Mouse (Mus musculus) C2C12 (cell line): Measurements from ENCODE around the gene Ctnnd2.

ENCODE experiments used
- CEBPB ChIP-seq: IDR thresholded peaks from one replicate; pipeline ENCODE4 v1.6.1; 2011; ENCODE audit warnings: low read depth, mild to moderate bottlenecking, control low read depth, moderate library complexity
- CTCF ChIP-seq: IDR thresholded peaks from one replicate; pipeline ENCODE4 v1.5.1; 2011; ENCODE audit not compliant: control insufficient read depth, insufficient read depth, insufficient read length
- FOSL1 ChIP-seq: IDR thresholded peaks from one replicate; pipeline ENCODE4 v1.8.0; 2011; ENCODE audit warnings: mild to moderate bottlenecking, low read length; ENCODE audit not compliant: poor library complexity, insufficient read depth, severe bottlenecking
- MAX ChIP-seq: IDR thresholded peaks from one replicate; pipeline ENCODE4 v1.6.1; 2011; ENCODE audit warnings: mild to moderate bottlenecking, control low read depth
- MYOD1 ChIP-seq: IDR thresholded peaks from one replicate; pipeline ENCODE4 v1.6.1; 2011; ENCODE audit warnings: low read depth; ENCODE audit not compliant: control insufficient read depth, insufficient read length
- MYOG ChIP-seq: IDR thresholded peaks from one replicate; pipeline ENCODE4 v1.6.1; 2011; ENCODE audit not compliant: control insufficient read depth, insufficient read length; ENCODE audit errors: extremely low read depth
- USF1 ChIP-seq: IDR thresholded peaks from one replicate; pipeline ENCODE4 v1.6.1; 2011; ENCODE audit warnings: low read depth, mild to moderate bottlenecking, control low read depth, moderate library complexity

DNA sequence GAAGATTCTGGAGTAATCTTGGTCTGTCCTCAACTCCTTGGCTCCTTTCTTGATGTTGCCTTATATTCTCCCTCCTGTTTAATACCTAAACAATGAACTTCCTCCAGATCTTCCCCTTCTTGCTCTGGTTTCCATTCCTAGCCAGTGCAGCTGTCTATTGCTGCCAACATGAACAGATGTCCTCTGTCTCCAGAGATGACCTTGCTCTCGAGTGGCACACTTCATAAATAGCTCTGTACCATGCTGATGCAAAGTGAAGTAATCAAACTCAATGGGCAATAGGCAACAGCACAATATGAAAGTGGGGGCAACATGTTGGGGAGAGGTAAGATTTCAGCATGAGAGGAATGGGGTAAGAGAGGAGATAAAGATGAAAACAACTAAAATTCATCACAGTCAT is 872.6 kb downstream of the Ctnnd2 start:
- TF ChIP-seq MYOD1 (no peak), CTCF (no peak), USF1 (no peak), CEBPB (no peak), MAX (no peak), MYOG (no peak), FOSL1 (no peak)
